Mouse (Mus musculus): ENCODE data around the gene Rnh1. TPM values are rescaled to one million over a fixed set of nuclear protein-coding genes. Genes with fewer than 3 reads are reported as not detected.

The Rnh1 gene
- polyA plus RNA-seq, 1 experiment from 2014 or later: 124 TPM

- Histone ChIP-seq H3K4me3 (ENCODE audit: low read depth, low read length) (peak within 1 kb of the TSS; percentile 64), H3K4me1 (ENCODE audit: insufficient read depth) (peaks cover 6% of the 10 kb centered on the region; the same call in 1 of the 2 replicates), H3K9me3 (ENCODE audit: low read depth, low read length) (no peaks in the 10 kb centered on the region), H3K9ac (peak within 1 kb of the TSS; percentile 64), H3K36me3 (ENCODE audit: insufficient read depth) (peaks cover 12% of the 10 kb centered on the region; the same call in 1 of the 2 replicates), H3K27me3 (ENCODE audit: insufficient read depth, low read length) (no peaks in the 10 kb centered on the region), H3K4me2 (peak within 1 kb of the TSS; percentile 96), H3K27ac (ENCODE audit: low read depth) (peak within 1 kb of the TSS; percentile 92)
- TF ChIP-seq CTCF (IDR thresholded peaks at IDR 0.05; ENCODE audit: low read depth): no peak
- ATAC-seq (ENCODE audit: insufficient read depth) (no peak), DNase-seq (no peak)
- WGBS: 87% methylated on average over 11 of the region's 11 CpGs
Observed at GRCm38 (mm10) chr7:141213605-141214235, 41.1 kb upstream of the Rnh1 start, which contains the start of gene Lmntd2. TSS of gene Lmntd2 (minus strand) at chr7:141214080.

- no peak overlapping the region for H3K4me2 ChIP-seq
- WGBS: 83% methylated on average over 3 of the region's 3 CpGs
- no peak for TF ChIP-seq CTCF (IDR thresholded peaks at IDR 0.05; ENCODE audit: low read depth)
- no peak for DNase-seq
- H3K27ac ChIP-seq (ENCODE audit: low read depth): no peak overlapping the region
- H3K36me3 ChIP-seq (ENCODE audit: insufficient read depth): peaks cover 9% of the 10 kb centered on the region; the same call in 1 of the 2 replicates
- peaks cover 6% of the 10 kb centered on the region; the same call in 1 of the 2 replicates for H3K4me1 ChIP-seq (ENCODE audit: insufficient read depth)
- no peak for ATAC-seq (ENCODE audit: insufficient read depth)
- no peaks in the 10 kb centered on the region for H3K9me3 ChIP-seq (ENCODE audit: low read depth, low read length)
- no peak overlapping the region for H3K4me3 ChIP-seq (ENCODE audit: low read depth, low read length)
- H3K27me3 ChIP-seq (ENCODE audit: insufficient read depth, low read length): no peaks in the 10 kb centered on the region
- H3K9ac ChIP-seq: no peak overlapping the region
Observed at GRCm38 (mm10) chr7:141213133-141213532, 40.5 kb upstream of the Rnh1 start.

- DNase-seq (no peak), ATAC-seq (ENCODE audit: insufficient read depth) (no peak)
- no peak overlapping the region for H3K4me3 ChIP-seq (ENCODE audit: low read depth, low read length)
- H3K4me2 ChIP-seq: no peak overlapping the region
- no peaks in the 10 kb centered on the region for H3K9me3 ChIP-seq (ENCODE audit: low read depth, low read length)
- H3K27ac ChIP-seq (ENCODE audit: low read depth): no peak overlapping the region
- no peak for TF ChIP-seq CTCF (IDR thresholded peaks at IDR 0.05; ENCODE audit: low read depth)
- no peaks in the 10 kb centered on the region for H3K27me3 ChIP-seq (ENCODE audit: insufficient read depth, low read length)
- H3K4me1 ChIP-seq (ENCODE audit: insufficient read depth): peaks cover 6% of the 10 kb centered on the region; the same call in 1 of the 2 replicates
- H3K36me3 ChIP-seq (ENCODE audit: insufficient read depth): no peaks in the 10 kb centered on the region
- 81% methylated on average over 14 of the region's 14 CpGs for WGBS
- H3K9ac ChIP-seq: no peak overlapping the region
Observed at GRCm38 (mm10) chr7:141210606-141211131, 38.0 kb upstream of the Rnh1 start.

GRCm38 (mm10) chr7:141210137-141210536 lies 37.5 kb upstream of the Rnh1 start:
- Histone ChIP-seq H3K4me2 (no peak overlapping the region), H3K9ac (no peak overlapping the region), H3K36me3 (ENCODE audit: insufficient read depth) (no peaks in the 10 kb centered on the region), H3K4me3 (ENCODE audit: low read depth, low read length) (no peak overlapping the region), H3K27ac (ENCODE audit: low read depth) (no peak overlapping the region), H3K27me3 (ENCODE audit: insufficient read depth, low read length) (no peaks in the 10 kb centered on the region), H3K9me3 (ENCODE audit: low read depth, low read length) (no peaks in the 10 kb centered on the region), H3K4me1 (ENCODE audit: insufficient read depth) (peaks cover 5% of the 10 kb centered on the region; the same call in 1 of the 2 replicates)
- ATAC-seq (ENCODE audit: insufficient read depth) (no peak), DNase-seq (no peak)
- no peak for TF ChIP-seq CTCF (IDR thresholded peaks at IDR 0.05; ENCODE audit: low read depth)
- WGBS: 52% methylated on average over 12 of the region's 12 CpGs

GRCm38 (mm10) chr7:141209526-141209925 lies 36.9 kb upstream of the Rnh1 start:
- 79% methylated on average over 3 of the region's 3 CpGs for WGBS
- DNase-seq (no peak), ATAC-seq (ENCODE audit: insufficient read depth) (no peak; the same call in 1 of the 2 replicates)
- Histone ChIP-seq H3K27ac (ENCODE audit: low read depth) (no peak overlapping the region), H3K4me2 (no peak overlapping the region), H3K27me3 (ENCODE audit: insufficient read depth, low read length) (no peaks in the 10 kb centered on the region), H3K4me1 (ENCODE audit: insufficient read depth) (no peaks in the 10 kb centered on the region; the same call in 1 of the 2 replicates), H3K9me3 (ENCODE audit: low read depth, low read length) (no peaks in the 10 kb centered on the region), H3K4me3 (ENCODE audit: low read depth, low read length) (no peak overlapping the region), H3K9ac (no peak overlapping the region), H3K36me3 (ENCODE audit: insufficient read depth) (no peaks in the 10 kb centered on the region)
- no peak for TF ChIP-seq CTCF (IDR thresholded peaks at IDR 0.05; ENCODE audit: low read depth)

- no peak for ATAC-seq (ENCODE audit: insufficient read depth)
- DNase-seq: no peak
Observed at GRCm38 (mm10) chr7:141206182-141206937, 33.7 kb upstream of the Rnh1 start.

GRCm38 (mm10) chr7:141205504-141205903 lies 32.8 kb upstream of the Rnh1 start:
- no peaks in the 10 kb centered on the region for H3K4me1 ChIP-seq (ENCODE audit: insufficient read depth)
- no peak overlapping the region for H3K4me3 ChIP-seq (ENCODE audit: low read depth, low read length)
- no peak for ATAC-seq (ENCODE audit: insufficient read depth)
- no peaks in the 10 kb centered on the region for H3K27me3 ChIP-seq (ENCODE audit: insufficient read depth, low read length)
- 88% methylated on average over 5 of the region's 5 CpGs for WGBS
- no peak overlapping the region for H3K9ac ChIP-seq
- no peaks in the 10 kb centered on the region for H3K9me3 ChIP-seq (ENCODE audit: low read depth, low read length)
- H3K4me2 ChIP-seq: no peak overlapping the region
- H3K36me3 ChIP-seq (ENCODE audit: insufficient read depth): no peaks in the 10 kb centered on the region
- DNase-seq: no peak
- no peak for TF ChIP-seq CTCF (IDR thresholded peaks at IDR 0.05; ENCODE audit: low read depth)
- H3K27ac ChIP-seq (ENCODE audit: low read depth): no peak overlapping the region

More at GRCm38 (mm10) chr7:141206182-141206937, 33.7 kb upstream of the Rnh1 start:
- Histone ChIP-seq H3K4me2 (no peak overlapping the region), H3K9ac (no peak overlapping the region), H3K4me1 (ENCODE audit: insufficient read depth) (no peaks in the 10 kb centered on the region), H3K27me3 (ENCODE audit: insufficient read depth, low read length) (no peaks in the 10 kb centered on the region), H3K4me3 (ENCODE audit: low read depth, low read length) (no peak overlapping the region), H3K27ac (ENCODE audit: low read depth) (no peak overlapping the region), H3K9me3 (ENCODE audit: low read depth, low read length) (no peaks in the 10 kb centered on the region), H3K36me3 (ENCODE audit: insufficient read depth) (no peaks in the 10 kb centered on the region)
- WGBS: 89% methylated on average over 18 of the region's 18 CpGs
- no peak for TF ChIP-seq CTCF (IDR thresholded peaks at IDR 0.05; ENCODE audit: low read depth)
